Mouse (Mus musculus) testis, postnatal 14 days (tissue): Measurements from ENCODE around the gene Dupd1.
"Not testable (repeated sequence)": the region's sequence is repeated elsewhere in the genome, so short reads cannot be mapped to it uniquely, and the experiment has no call there.

Experiments used
- DNase-seq: peaks from one replicate; pipeline ENCODE4 v3.0.0; 2021; ENCODE audit warnings: low spot score

The Dupd1 gene

GRCm38 (mm10) chr14:21674471-21674870 lies 39.9 kb downstream of the Dupd1 start:
- no peak for DNase-seq

DNA sequence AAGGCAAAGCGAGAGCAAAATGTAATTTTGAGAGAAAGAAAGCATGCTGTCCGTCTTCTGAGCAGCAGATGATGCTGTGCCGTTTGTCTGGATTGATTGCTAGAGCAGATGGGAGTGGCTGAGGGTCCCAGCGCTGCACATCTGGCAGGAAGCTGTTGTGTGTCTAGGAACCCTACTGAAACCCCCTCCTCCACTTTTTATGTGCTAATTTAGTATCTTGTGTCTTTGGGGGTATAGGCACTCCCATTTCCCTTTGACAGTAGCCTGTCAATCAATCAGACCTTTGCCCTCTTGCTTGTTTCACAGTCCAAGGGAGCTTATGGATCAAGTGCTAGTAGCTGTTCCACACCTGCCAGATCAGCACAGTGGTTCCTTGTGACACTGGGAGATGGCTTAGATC lies 41.3 kb downstream of the Dupd1 start:
- no peak for DNase-seq

GRCm38 (mm10) chr14:21670422-21671006 lies 43.9 kb downstream of the Dupd1 start:
- not testable (repeated sequence) for DNase-seq

- no peak for DNase-seq
Measured at GRCm38 (mm10) chr14:21669633-21670421, 44.5 kb downstream of the Dupd1 start.

DNA sequence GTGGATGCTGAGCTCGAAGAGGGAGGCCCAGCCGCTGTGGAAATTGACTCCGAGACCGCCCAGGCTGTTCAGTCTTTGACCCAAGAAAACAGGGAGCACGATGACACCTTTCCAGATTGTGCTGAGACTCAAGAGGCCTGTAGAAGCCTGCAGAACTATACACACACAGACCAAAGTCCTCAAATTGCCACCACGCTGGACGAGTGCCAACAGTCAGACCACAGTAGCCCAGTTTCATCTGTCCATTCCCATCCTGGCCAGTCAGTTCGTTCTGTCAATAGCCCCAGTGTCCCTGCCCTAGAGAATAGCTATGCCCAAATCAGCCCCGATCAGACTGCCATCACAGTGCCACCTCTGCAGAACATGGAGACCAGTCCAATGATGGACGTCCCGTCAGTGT lies 45.2 kb downstream of the Dupd1 start:
- no peak for DNase-seq

- no peak for DNase-seq
Measured at GRCm38 (mm10) chr14:21662465-21663142, 51.8 kb downstream of the Dupd1 start.

GRCm38 (mm10) chr14:21659652-21660051 lies 54.7 kb downstream of the Dupd1 start:
- no peak for DNase-seq

GRCm38 (mm10) chr14:21659155-21659554 lies 55.2 kb downstream of the Dupd1 start:
- DNase-seq, result no peak

- DNase-seq, result no peak
Measured at GRCm38 (mm10) chr14:21653813-21654212, 60.6 kb downstream of the Dupd1 start.

GRCm38 (mm10) chr14:21640806-21641435 lies 73.5 kb downstream of the Dupd1 start:
- no peak for DNase-seq

DNA sequence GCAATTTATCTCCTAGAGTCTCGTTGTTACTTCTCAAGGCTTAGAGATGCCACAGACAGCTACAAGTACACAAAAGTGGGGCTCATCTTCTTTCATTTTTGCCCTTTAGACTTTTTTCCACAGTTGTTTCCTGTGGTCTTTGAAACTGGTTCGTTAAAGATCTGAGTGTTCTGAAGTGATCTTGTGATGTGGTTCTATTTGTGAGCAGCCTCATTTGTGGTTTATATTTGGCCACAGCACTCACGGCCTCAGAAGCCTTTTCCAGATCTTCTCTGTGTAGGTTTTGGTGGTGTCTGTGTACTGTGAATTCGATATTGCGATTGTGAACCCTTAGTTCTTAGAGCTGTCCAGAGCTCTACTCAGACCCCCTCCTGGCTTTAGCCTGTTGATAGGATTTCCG lies 77.8 kb downstream of the Dupd1 start:
- DNase-seq, result no peak

DNA sequence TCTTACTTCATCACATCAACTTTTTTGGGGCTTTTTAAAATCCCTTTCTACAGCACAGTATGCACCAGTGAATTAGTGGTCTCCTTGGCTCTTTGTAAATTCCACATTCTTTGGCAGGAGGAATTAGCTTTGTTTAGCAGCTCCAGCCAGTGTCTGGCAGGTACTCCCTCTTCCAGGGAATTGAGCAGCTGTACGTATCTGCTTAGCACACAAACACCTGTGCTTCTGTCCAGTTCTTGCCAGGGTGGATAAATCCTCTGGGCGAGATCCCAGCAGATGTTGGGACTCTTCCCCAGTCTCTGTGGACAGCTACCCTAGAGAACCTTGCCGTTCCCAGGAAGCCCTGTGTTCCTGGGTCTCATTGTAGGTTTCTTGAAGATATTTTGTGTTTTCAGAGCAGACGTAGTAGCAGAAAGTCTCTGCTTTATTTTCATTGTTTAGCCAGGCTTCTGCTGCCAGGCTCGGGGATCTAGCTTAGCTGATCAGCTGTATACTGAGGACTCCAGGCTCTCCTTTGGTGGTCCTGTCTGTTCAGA lies 82.6 kb downstream of the Dupd1 start:
- DNase-seq, result no peak
